Mouse (Mus musculus): ENCODE results near the gene Spin2e. TPM values are rescaled to one million over a fixed set of nuclear protein-coding genes. Genes with fewer than 3 reads are reported as not detected.

Gene Spin2e
- not detected in 2 replicates for polyA plus RNA-seq (2012; rRNA removed)

DNA sequence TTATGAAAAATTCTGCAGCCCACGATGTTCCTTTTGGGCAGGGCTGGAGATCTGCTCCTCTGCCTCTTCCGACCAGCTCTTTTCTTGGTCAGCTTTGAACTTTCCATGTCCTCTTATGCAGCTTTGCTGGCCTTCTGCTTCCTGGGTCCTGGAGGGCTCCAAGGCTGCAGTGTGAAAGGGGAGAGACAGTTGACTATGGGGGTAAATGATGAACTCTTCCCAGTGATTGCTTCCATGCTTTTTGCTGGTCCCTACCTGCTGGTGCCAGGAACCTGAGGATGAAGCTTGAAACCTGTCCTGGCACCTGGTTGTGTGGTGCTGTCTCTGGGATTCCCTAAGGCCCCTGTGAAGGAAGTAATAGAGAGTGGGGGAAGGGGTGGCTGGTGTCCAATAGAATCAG is at the start of gene Spin2e:
Gene Spin2e, minus strand, starts transcription at position 101 of the 400 bp plus-strand sequence.

DNA sequence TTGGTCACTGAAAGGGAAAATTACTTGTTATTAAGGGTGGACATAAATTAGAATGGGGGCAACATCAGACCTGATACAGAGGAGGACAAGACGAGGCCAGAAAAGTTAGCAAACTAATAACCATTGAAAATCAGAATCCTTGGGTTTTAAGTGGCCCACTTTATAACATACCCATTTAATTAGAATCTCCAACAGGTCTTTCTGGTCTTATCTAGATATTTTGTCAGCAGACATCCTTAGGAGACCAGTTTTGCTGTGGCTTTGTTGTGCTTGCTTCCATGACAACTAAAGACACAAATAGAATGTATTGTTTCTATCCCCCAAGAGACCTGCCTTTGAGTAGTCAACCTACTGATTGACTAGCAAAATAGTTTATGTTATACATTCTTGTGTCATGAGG is 44.5 kb downstream of the Spin2e start, which contains the start of gene Gm21883:
Gene Gm21883, minus strand, starts transcription at position 101 of the 400 bp plus-strand sequence.

Other genes starting within 250 kb of the Spin2e start
- not detected in 2 replicates for gene Btbd35f19, start 235.0 kb downstream of the Spin2e start, polyA plus RNA-seq (2012; rRNA removed)
- gene Gm21883, start 44.6 kb downstream of the Spin2e start, polyA plus RNA-seq (2012; rRNA removed), result not detected in 2 replicates
- gene Btbd35f25, start 98.2 kb upstream of the Spin2e start, polyA plus RNA-seq (2012; rRNA removed), result not detected in 2 replicates

Measured in liver, embryonic 14 days (tissue).